Mouse (Mus musculus): Measurements from ENCODE around the gene Rassf7.

DNA sequence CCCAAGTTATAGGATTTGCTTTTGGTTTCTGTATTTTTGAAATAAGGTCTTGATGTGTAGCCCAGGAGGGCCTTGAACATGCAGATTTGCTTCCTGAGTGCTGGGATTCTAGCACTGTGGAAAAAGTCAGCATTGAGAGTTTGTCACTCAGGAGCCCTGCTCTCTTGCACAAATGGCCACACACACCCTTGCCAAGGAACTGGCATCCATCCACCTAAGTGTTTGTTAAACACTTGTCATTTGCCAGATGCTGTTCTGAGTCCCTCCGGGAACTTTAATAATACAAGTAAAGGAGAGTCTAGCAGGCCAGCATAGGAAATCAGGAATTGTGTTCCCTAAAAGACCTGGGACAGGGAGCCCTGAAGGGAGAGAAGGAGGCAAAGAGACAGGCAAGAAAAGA, 46.4 kb upstream of the Rassf7 start:
- TF ChIP-seq USF1 (IDR thresholded peaks at IDR 0.05; ENCODE audit: low read depth): no peak
- no peak for TF ChIP-seq CTCF (IDR thresholded peaks at IDR 0.05; ENCODE audit: control insufficient read depth, insufficient read depth, insufficient read length)
- TF ChIP-seq CEBPB (IDR thresholded peaks at IDR 0.05; ENCODE audit: low read depth): no peak
- TF ChIP-seq MAX (IDR thresholded peaks at IDR 0.05): no peak
- no peak for TF ChIP-seq MYOG (IDR thresholded peaks at IDR 0.05; ENCODE audit: control insufficient read depth, extremely low read depth, insufficient read length)
- no peak for TF ChIP-seq MYOD1 (IDR thresholded peaks at IDR 0.05; ENCODE audit: control insufficient read depth, insufficient read length, low read depth)
- TF ChIP-seq FOSL1 (IDR thresholded peaks at IDR 0.05; ENCODE audit: insufficient read depth, low read length, poor library complexity, severe bottlenecking): no peak
